Mouse (Mus musculus) stomach, embryonic 15.5 days (tissue): Measurements from ENCODE around the gene Ehbp1. TPM values are rescaled to one million over a fixed set of nuclear protein-coding genes. Genes with fewer than 3 reads are reported as not detected.

Source experiments
- ATAC-seq: fragments of 200-750 bp; cut with Nextera tagmentation; 2 replicates; pipeline ENCODE4 v1.8.0; 2017; ENCODE audit warnings: low read depth, moderate number of reproducible peaks, moderate TSS enrichment; ENCODE audit not compliant: insufficient read depth, low FRiP score
- H3K27ac ChIP-seq: fragments of 300-500 bp; sonication (generic); 2 replicates; pipeline ENCODE4 v1.5.1; 2015; ENCODE audit warnings: mild to moderate bottlenecking, inconsistent platforms
- H3K27me3 ChIP-seq: fragments of 300-500 bp; sonication (generic); replicated peaks from 2 replicates; pipeline ENCODE4 v1.6.1; 2015; ENCODE audit warnings: inconsistent platforms
- H3K36me3 ChIP-seq: fragments of 300-500 bp; sonication (generic); 2 replicates; pipeline ENCODE4 v1.6.1; 2015; ENCODE audit warnings: inconsistent platforms
- H3K4me1 ChIP-seq: fragments of 300-500 bp; sonication (generic); 2 replicates; pipeline ENCODE4 v1.6.1; 2015; ENCODE audit warnings: inconsistent platforms
- H3K4me2 ChIP-seq: fragments of 300-500 bp; sonication (generic); 2 replicates; pipeline ENCODE4 v1.6.1; 2015; ENCODE audit warnings: mild to moderate bottlenecking, inconsistent platforms
- H3K4me3 ChIP-seq: fragments of 300-500 bp; sonication (generic); replicated peaks from 2 replicates; pipeline ENCODE4 v1.5.1; 2015; ENCODE audit warnings: inconsistent platforms
- H3K9ac ChIP-seq: fragments of 300-500 bp; sonication (generic); 2 replicates; pipeline ENCODE4 v1.6.1; 2015; ENCODE audit warnings: inconsistent platforms
- H3K9me3 ChIP-seq: fragments of 300-500 bp; sonication (generic); 2 replicates; pipeline ENCODE4 v1.6.1; 2016; ENCODE audit warnings: inconsistent platforms
- WGBS: fragments of 180-500 bp; shearing (Covaris S2); methylation state at CpG from one replicate; pipeline ENCODE4 v1.1.7; 2015; 5-methylcytosine and 5-hydroxymethylcytosine counted together
- polyA plus RNA-seq: library from polyadenylated mRNA; unstranded; fragments of >200 nt; fragmentation: Nextera tagmentation; extraction: Ambion mirVana; gene quantifications from 2 replicates; pipeline ENCODE4 v1.2.1, GENCODE M21; 2015

Gene Ehbp1
- polyA plus RNA-seq, 1 experiment from 2014 or later = 12.4 TPM

DNA sequence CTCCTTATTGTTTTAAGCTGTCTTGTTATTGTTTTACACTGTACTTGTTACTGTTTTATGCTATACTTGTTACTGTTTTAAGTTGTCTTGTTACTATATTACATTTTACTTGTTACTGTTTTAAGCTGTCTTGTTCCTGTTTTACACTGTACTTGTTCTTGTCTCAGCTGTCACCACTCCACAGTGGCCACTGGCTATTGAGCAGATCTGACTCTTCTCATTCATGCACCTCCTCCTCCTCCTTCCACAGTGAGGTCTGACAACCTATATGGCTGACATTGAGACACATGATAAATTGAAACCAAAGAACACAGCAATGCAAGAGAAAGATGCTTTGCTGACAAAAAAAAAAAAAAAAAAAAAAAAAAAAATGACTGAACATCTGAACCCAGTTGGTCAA, 203.6 kb downstream of the Ehbp1 start:
- Histone ChIP-seq H3K4me2 (no peak overlapping the region), H3K9me3 (no peaks in the 10 kb centered on the region), H3K9ac (no peak overlapping the region), H3K27ac (no peak overlapping the region), H3K27me3 (no peaks in the 10 kb centered on the region), H3K4me3 (no peak overlapping the region), H3K36me3 (no peaks in the 10 kb centered on the region), H3K4me1 (no peaks in the 10 kb centered on the region)
- no peak for ATAC-seq

DNA sequence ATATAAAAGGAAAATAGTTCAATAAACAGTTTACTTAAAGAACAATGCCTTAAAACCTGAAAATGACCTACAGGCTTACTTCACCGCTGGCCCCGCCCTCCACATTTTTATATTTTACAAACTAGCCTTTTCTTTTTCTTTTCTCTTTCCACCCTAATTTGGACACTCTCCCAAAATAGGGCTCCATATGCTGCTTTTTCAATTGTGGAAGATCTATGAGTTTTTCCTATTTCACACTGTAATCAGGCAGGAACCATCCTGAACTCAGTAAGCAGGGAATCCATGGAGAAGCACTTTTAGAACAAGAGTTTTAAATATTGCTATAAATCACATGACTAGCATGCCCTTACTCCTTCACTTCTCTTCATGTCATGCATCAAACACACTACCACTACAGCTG, 216.9 kb downstream of the Ehbp1 start:
- Histone ChIP-seq H3K4me1 (no peaks in the 10 kb centered on the region), H3K9me3 (no peaks in the 10 kb centered on the region), H3K4me3 (no peak overlapping the region), H3K27ac (no peak overlapping the region), H3K36me3 (no peaks in the 10 kb centered on the region), H3K4me2 (no peak overlapping the region), H3K27me3 (no peaks in the 10 kb centered on the region), H3K9ac (no peak overlapping the region)
- no peak for ATAC-seq
- 93% methylated on average over 2 of the region's 2 CpGs for WGBS

DNA sequence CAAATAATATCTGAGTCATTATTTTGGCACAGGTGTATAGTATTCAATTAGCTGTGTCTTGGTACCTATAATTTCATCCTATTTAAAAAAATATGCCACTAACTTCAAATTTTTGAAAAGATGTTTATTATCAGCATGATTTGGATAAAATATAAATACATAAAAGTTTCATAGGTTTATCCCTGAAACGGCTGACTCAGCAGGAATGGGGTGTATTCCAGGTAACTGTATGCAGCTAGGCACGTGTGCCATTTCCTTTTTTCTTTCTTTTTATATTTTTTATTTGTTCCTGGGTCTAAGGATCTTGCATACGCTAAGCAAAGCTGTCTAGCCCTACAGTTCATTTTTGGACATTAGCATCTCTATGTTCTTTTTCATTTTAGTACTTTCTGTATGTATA, 223.2 kb downstream of the Ehbp1 start:
- Histone ChIP-seq H3K4me1 (no peaks in the 10 kb centered on the region), H3K4me3 (no peak overlapping the region), H3K4me2 (no peak overlapping the region), H3K36me3 (no peaks in the 10 kb centered on the region), H3K27ac (no peak overlapping the region), H3K27me3 (no peaks in the 10 kb centered on the region), H3K9ac (no peak overlapping the region), H3K9me3 (no peaks in the 10 kb centered on the region)
- no peak for ATAC-seq
- WGBS = 89% methylated on average over 3 of the region's 3 CpGs

DNA sequence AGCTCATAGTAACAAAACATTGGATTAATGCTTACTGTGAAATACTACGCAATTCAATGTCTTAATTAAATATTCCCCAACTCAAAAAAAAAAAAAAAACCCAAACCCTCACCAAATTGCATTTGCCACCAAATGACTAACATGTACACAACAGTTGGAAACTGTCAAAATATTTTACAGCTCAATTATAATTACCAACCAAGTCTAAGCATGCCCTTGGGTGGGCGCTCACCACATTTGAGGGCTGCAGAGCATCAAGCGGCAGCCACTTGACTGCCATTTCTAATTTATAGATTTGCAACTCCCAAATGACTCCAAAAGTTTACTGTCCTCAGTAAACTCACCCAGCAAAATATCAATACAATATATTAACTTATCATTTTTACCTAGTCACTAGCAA, 229.9 kb downstream of the Ehbp1 start:
- ATAC-seq = no peak
- Histone ChIP-seq H3K27ac (no peak overlapping the region), H3K4me1 (no peaks in the 10 kb centered on the region), H3K27me3 (no peaks in the 10 kb centered on the region), H3K4me3 (no peak overlapping the region), H3K4me2 (no peak overlapping the region), H3K9me3 (no peaks in the 10 kb centered on the region), H3K9ac (no peak overlapping the region), H3K36me3 (no peaks in the 10 kb centered on the region)
- WGBS = 95% methylated on average over 3 of the region's 3 CpGs

DNA sequence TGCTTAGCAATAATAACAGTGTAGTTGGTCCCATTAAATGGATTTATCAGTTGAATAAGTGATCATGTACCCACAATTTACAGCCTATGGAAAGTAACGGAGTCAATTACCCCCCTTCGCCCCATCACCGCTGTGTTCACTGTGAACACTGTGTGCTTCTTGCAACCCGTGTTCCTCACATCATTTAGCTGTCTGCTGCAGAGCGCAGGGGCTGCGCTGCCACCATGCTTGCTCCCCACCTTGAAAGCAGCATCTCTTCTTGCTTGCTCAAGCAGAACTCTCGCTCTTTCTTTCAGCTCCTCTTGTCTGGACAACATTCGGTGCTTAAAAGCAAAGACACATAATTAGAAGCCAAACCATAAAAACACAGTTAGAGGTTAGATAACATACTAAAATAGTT, 252.7 kb downstream of the Ehbp1 start:
- Histone ChIP-seq H3K4me1 (no peaks in the 10 kb centered on the region), H3K9ac (no peak overlapping the region), H3K4me3 (no peak overlapping the region), H3K4me2 (no peak overlapping the region), H3K36me3 (no peaks in the 10 kb centered on the region), H3K27me3 (no peaks in the 10 kb centered on the region), H3K27ac (no peak overlapping the region), H3K9me3 (no peaks in the 10 kb centered on the region)
- WGBS = 90% methylated on average over 8 of the region's 8 CpGs
- ATAC-seq = no peak

DNA sequence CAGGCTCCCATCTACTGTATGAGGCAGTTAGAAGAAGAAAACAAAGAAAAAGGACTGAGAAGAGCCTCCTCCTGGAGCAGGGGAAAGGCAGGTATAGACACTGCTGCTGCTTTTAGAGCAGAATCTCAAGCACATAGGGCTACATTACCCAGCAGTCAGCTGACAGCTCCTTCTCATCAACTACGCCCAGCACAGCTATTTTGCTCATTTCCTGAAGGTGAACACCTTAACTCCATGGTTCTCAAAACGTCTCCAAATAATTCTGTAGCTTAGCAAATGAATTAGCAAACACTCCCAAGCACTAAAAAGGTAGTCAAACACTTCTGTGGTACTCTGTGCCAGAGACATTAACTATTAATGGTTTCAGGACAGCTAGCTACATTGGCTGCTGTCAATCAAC, 278.7 kb downstream of the Ehbp1 start:
- Histone ChIP-seq H3K27me3 (no peaks in the 10 kb centered on the region), H3K9me3 (no peaks in the 10 kb centered on the region), H3K4me3 (no peak overlapping the region), H3K4me1 (no peaks in the 10 kb centered on the region), H3K36me3 (no peaks in the 10 kb centered on the region), H3K9ac (no peak overlapping the region), H3K27ac (no peak overlapping the region), H3K4me2 (no peak overlapping the region)
- ATAC-seq = no peak
- 64% methylated on average over 2 of the region's 2 CpGs for WGBS

DNA sequence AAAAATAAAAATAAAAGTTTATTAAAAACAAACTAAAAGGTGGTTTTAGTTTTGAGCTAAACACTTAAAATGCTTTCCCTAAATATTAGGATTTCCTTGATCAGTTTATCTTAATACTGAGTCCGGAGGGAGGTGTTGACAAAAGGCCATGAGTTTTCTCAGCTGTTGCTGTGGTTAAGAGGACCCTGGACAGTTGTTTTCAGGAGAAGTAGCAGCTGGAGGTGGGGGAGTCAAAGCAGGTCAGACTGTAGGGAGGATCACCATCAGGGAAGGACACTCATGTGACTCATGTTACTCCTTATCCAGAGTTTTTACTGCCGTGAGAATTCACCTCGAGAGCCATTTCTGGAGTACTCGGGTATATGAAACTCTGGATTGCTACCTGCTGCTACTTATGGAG, 280.4 kb downstream of the Ehbp1 start:
- H3K4me2 ChIP-seq = no peak overlapping the region
- H3K36me3 ChIP-seq = no peaks in the 10 kb centered on the region
- ATAC-seq = no peak
- H3K9ac ChIP-seq = no peak overlapping the region
- H3K4me1 ChIP-seq = no peaks in the 10 kb centered on the region
- H3K27me3 ChIP-seq = no peaks in the 10 kb centered on the region
- H3K4me3 ChIP-seq = no peak overlapping the region
- WGBS = 68% methylated on average over 4 of the region's 4 CpGs
- no peak overlapping the region for H3K27ac ChIP-seq
- H3K9me3 ChIP-seq = no peaks in the 10 kb centered on the region

DNA sequence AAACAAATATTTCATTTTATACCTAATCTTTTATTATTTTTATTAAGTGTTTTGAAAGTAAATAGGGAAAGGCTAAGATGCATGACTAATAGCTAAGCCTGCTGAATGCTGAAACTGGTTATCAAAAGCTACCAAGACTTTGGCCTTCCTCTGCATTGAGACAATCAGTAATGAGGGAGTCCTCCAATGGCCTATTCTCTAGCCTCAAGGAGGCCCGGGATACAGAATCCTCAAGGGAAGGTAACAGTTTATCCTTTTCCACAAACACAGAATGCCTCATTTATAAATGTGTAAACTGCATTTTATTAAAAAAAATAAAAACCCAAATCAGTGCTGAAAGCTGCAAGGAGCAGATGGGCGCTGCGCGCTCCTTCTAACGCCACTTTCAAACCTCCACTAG, 284.6 kb downstream of the Ehbp1 start:
- WGBS = 92% methylated on average over 5 of the region's 5 CpGs
- Histone ChIP-seq H3K4me2 (no peak overlapping the region), H3K27ac (no peak overlapping the region), H3K9me3 (no peaks in the 10 kb centered on the region), H3K27me3 (no peaks in the 10 kb centered on the region), H3K36me3 (0 out of 2 replicates have a peak, but pooled peaks cover 2% of the 10 kb centered on the region), H3K4me1 (no peaks in the 10 kb centered on the region), H3K9ac (no peak overlapping the region), H3K4me3 (no peak overlapping the region)
- no peak for ATAC-seq

DNA sequence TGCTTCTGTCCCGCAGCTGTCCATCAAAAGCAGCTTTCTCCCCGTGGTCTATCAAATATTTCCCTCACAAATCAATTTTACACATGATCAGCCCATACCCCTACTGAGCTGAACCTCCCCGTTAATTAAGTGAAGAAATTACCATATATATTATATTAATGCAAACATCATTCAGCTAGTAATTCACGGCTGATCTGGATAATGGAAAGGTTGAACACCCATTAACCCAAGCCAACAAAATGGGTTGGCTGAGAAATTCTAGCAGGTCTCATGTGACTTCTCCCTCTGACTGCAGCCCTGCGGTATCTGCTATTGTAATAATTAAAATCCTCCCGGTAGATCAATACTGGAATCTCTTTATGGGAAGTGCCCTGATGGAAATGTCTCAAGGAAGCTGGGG, 286.2 kb downstream of the Ehbp1 start:
- no peak overlapping the region for H3K27ac ChIP-seq
- no peak overlapping the region for H3K4me2 ChIP-seq
- H3K36me3 ChIP-seq = 0 out of 2 replicates have a peak, but pooled peaks cover 2% of the 10 kb centered on the region
- H3K4me1 ChIP-seq = no peaks in the 10 kb centered on the region
- H3K9ac ChIP-seq = no peak overlapping the region
- no peaks in the 10 kb centered on the region for H3K27me3 ChIP-seq
- H3K9me3 ChIP-seq = no peaks in the 10 kb centered on the region
- WGBS = 85% methylated on average over 6 of the region's 6 CpGs
- no peak overlapping the region for H3K4me3 ChIP-seq
- ATAC-seq = no peak

DNA sequence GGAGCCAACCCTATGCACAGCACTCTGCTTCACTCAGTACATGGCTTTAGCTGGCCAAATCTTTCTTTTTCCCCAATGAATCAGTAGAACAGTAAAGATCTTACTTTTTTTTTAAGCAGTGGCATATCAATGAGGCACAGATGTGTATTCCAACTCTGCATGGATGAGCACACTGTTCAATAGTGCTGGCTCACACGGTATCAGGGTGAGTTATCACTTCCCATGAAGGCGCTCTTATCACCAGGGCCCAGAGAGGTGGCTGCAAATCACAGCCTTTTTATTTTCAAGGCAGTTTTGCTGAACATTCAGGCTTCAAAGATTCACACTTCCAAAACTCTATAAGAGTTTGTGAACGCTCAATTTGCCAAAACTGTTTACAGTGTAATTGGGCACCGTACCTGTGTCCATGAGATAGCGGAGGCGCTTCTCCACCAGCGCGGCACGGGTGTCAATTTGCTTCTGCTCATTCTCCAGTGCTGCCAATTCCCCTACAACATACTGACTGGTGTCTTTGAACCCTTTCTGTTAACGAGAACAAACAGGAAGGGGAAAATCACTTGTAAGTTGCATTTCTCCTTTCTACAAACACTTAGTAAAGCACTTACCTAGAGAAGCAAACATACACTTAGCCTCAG, 288.9 kb downstream of the Ehbp1 start:
- Histone ChIP-seq H3K9ac (no peak overlapping the region), H3K27ac (no peak overlapping the region), H3K36me3 (0 out of 2 replicates have a peak, but pooled peaks cover 2% of the 10 kb centered on the region), H3K9me3 (no peaks in the 10 kb centered on the region), H3K4me3 (no peak overlapping the region), H3K27me3 (no peaks in the 10 kb centered on the region), H3K4me1 (no peaks in the 10 kb centered on the region), H3K4me2 (no peak overlapping the region)
- ATAC-seq = no peak
- WGBS = 76% methylated on average over 10 of the region's 10 CpGs

DNA sequence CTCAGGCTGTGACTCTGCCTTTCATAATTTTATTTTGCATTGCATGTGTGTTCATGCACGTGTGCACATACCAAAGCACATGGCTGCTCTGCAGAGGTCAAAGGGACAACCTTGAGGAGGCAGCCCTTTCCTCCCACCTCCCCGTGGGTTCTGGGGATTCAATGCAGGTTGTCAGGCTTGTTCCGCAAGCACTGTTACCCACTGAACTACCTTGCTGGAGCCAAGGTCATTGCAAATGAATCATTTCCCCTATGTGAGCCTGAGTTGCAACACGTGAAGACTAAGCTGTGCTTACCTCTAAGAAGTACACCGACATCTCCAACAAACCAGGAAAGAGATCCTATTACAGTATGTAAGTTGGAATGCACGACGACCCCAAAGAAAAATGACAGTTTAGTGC, 291.2 kb downstream of the Ehbp1 start:
- Histone ChIP-seq H3K4me3 (no peak overlapping the region), H3K4me2 (no peak overlapping the region), H3K36me3 (0 out of 2 replicates have a peak, but pooled peaks cover 2% of the 10 kb centered on the region), H3K9ac (no peak overlapping the region), H3K9me3 (no peaks in the 10 kb centered on the region), H3K27ac (no peak overlapping the region), H3K4me1 (no peaks in the 10 kb centered on the region), H3K27me3 (no peaks in the 10 kb centered on the region)
- WGBS = 68% methylated on average over 7 of the region's 7 CpGs
- ATAC-seq = peak; percentile 53; the same call in 1 of the 2 replicates

DNA sequence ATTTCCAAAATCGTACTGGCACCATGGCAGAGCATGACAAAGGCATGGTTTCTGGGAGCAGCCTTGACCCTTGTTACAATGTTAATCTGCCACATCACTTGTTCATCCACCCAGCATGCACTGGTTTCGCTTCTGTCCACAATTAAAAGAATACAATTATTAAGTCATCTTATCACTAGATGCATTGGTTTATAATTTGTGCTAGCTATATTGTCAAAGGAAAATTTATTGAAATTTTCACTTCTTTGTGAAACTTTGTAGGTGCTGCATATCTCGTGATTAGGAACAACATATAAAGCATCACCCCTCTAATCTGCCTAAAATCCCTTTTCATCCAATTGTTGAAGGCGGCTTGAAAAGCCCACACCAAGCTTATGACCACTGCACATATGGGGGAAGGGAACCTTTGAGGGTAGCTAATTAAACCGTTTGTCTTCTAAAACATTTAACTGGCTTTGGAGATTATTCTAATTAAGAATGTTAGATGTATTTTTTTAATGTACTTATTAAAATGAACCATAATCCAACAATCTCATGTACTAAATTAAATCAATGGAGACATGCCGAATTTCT, 302.2 kb downstream of the Ehbp1 start:
- H3K36me3 ChIP-seq = no peaks in the 10 kb centered on the region
- H3K9me3 ChIP-seq = no peaks in the 10 kb centered on the region
- H3K27me3 ChIP-seq = no peaks in the 10 kb centered on the region
- H3K4me3 ChIP-seq = no peak overlapping the region
- no peak overlapping the region for H3K27ac ChIP-seq
- H3K4me2 ChIP-seq = no peak overlapping the region
- ATAC-seq = no peak
- H3K9ac ChIP-seq = no peak overlapping the region
- WGBS = 82% methylated on average over 6 of the region's 6 CpGs
- no peaks in the 10 kb centered on the region for H3K4me1 ChIP-seq
